Mouse (Mus musculus) spleen, adult 18-20 months (tissue): ENCODE results near the gene Hoxa10.

Experiments used
- DNase-seq, 2 experiments: peaks; one replicate each; pipeline ENCODE4 v3.0.0; 2022; ENCODE audit warnings: mixed read lengths in 2 of 2

Gene Hoxa10

DNA sequence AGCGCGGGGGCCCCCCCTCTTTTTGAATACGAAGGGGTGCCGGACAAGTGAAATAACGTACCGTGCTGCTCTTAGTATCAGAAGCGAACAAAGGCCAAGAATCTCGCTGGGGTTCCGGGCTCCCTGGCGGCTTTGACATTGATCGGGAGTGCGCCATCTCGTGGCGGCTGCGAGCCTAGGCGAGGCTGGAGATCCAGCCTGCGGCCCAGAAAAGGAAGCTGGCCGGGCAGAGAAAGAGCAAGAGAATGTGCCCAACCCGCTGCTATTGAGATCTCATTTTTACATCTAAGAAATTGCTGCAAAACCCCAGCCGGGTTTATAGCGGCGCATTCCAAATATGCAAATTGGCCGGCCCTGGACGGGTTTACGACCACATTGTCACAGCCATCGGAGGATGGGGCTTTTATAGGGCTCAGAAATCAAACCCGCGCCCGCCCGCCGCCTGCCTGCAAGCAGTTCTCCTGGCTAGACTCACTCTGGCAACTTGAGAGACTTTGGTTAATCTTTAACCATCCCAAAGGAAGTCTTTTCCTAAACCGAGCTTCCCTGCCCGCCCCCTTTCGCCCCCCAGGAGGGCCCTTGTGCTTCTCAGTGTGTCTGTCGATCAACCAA, at the start of gene Hoxa10:
TSS of gene Hoxa10 (minus strand) at position 466 of the 612 bp plus-strand sequence.
- DNase-seq, result peak; percentile 59 to 76

DNA sequence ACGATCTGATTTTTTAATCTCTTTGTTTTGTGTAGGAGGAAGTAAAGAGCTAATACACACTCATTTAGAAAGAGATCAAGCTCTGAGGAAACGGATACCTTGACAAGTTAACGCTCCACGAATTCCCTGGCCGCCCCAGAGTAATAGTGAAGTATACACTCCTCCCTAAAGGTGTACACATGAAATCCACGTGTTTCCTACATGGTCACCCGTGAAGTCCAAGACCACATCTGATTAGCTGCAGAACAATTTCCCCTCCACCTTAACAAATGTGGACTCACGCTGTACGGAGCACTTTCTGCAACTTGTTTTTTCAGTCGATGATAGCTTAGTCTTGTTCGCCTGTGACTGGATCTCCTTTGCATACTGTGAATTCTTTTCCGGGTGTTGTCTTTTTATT, 49.5 kb upstream of the Hoxa10 start:
- no peak for DNase-seq

DNA sequence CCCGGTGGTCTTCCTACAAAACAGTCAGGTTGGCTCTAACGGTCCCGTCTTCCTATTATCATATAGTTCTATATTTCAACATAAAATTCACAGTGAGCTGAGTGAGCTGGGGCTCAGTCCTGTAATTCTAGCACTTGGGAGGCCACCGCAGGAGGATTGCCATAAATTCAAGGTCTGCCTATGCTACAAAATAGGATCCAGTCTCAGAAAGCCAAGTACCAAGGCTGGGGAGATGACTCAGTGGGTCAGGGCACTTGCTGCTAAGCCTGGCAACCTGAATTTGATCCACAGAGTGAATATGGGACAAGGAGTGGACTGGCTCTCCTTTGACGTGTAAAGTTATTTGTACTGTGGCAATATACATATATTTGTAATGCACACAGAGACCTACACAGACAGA, 43.2 kb upstream of the Hoxa10 start:
- no peak for DNase-seq

DNA sequence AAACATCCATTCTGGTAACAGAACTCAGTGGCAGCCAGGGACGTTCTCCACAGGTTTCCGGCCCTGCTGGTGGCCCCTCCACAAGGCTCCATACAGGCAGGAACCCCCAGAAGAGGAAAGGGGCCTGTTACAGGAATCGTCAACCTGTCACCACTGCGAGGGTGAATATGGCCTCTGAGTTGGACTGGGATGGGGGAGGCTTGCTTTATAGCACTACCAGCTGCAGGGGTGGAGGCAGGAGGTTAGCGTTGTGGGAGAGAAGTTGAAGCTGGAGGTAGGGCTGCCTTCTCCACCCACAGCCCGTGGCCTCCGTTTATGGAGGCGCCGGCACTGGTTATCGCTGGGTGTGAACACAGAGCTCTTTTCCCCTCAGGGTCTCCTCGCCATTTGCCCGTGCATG, 40.4 kb upstream of the Hoxa10 start:
- no peak for DNase-seq

DNA sequence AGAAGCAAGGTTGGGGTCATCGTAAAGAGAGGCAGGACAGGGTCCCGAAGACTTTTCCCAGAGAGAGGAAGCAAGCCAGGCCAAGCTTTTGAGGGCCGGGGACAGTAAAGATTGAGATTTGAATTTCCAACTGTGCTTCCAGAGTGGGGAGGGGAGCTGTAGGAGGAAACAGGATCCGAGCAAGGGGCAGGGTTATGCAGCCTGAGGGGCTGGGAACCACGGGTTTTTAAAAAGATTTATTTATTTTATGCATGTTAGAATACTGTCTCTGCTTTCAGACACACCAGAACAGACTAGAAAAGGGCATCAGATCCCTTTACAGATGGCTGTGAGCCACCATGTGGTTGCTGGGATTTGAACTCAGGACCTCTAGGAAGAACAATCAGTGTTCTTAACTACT, 36.3 kb upstream of the Hoxa10 start:
- no peak for DNase-seq

DNA sequence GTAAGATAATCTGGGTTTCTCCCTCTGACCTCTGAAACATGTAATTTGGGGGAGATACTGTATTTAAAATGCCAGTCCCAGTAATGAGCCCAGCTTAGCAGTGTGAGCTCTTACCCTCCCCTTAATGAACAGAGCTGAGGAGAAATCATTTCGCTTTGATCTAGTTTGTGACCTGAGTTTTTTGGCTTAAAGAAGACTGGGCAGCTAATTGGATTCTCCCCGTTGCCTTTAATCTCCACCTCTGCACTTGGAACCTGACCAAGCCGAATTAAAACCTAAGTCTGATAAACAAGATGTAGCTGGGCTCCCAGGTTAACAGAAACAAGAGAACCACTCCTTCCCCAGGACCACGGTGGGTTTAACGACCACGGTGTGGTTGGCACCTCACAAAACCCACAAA, 35.7 kb upstream of the Hoxa10 start:
- no peak for DNase-seq

DNA sequence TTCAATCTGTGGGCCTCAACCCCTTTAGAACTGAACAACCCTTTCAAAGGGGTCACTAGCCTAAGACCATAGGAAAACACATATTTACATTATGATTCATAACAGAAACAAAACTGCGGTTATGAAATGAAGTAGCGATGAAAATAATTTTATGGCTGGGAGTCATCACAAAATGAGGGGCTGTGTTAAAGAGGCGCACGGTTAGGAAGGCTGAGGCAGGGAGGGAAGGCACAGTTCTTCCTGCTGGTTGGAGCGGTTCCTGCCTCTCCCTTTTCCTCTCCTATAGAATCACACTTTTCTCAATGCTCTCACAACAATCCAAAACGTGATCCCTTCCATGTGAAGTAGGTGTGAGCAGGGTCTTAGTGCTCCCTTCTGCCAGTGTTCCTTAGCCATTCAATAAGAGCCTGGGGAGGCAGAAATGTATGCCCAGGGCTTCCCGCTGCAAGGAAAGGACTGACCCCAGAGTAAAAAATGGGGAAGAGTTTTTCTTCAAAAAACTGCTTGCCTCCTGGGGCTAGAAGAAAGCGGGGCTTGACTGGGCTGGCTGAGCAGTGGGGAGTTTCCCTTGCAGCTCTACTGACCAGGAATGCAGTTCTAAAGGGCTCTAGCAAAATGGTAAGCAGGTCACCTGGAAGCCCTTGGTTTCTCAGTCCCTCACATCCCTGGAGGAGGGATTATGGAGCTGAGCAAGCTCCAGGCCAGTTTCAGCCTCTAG, 35.1 kb upstream of the Hoxa10 start:
- no peak for DNase-seq

DNA sequence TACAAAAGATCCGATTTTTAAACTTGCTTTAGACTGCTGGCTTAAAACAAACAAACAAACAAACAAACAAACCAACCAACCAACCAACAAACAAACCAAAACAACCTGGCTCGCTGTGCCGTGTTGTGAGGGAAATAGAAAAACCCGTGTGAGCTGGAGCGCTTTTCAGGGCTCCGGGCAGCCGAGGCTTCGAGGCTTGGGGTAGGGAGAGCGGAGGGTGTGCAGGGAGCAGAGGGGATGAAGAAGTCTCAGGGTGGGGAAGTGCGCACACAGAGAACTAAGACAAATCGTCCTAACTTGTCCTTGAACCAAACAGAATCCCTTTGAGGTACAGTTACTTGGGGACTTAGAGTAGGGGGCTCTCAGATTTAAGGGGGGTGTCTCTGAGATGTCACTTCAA, 33.9 kb upstream of the Hoxa10 start:
- DNase-seq, result no peak

DNA sequence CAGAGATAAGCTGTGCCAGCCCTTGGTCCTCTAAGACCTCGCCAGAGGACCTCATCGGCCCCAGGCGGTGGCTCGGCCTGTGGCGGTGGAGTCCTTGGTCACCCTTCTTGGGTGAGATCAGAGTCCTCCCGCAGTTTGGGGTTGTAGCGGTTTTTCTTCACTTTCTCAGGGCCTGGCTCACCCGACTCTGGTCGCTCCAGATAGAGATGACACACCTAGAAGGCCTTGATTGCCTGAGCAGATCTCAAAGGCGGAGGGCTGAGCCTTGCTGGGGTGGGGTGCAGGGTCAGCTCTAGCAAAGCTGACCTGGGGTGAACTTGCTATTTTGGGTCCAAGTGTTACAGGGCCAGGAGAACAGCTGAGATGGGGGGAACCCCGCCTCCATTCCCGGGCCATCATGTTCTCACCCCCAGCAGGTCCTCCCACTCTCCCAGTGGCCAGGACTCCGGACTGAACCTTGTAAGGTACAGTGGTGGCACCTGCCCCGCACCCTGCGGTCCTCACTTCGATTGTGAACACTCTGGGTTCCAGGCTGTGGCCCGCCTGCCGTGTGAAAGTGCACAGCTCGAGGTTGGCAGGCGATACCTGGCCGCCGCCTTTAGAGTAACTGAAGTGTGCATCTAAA, 33.1 kb upstream of the Hoxa10 start:
- no peak for DNase-seq

DNA sequence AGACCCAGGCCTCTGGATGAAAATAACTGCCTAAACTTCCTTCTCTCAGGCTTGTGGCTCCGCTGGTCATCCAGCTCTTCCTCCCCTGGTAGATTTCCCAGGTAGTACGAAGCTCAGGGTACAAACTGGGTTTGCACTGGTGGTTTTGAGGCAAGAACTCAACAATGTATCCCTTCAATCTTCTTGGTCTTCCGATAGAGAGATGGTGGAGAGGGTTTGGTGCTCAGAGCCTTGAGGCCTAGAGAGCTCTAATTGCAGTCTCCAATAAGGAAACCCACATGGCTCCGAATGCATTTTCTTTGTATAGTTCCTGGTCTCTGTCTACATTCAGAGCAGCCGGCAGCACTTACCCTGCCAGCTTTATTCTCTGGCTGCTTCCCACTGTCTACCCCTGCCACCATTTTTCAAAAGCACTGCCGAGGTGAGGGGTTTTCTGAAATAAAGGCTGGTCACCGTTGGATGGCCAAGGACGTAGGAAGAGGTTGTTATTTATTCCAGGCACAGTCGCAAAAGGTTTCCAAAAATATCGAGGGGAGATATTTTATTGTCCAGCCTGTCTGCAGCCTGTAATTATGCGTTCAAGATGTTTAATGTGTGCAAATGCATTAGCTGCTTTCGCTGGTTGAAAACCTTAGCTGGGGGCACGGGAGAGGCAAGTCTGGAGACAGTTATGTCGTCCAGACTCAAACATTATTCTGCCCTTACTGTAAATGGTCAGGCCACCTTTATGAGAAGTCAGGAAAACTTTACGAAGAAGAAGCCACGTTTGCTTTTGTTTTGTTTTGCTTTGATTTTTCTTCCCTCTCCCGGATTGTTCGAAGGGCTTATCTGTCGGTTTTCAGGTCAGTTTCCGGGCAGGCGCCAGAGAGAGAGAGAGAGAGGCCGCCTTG, 32.4 kb upstream of the Hoxa10 start:
- no peak for DNase-seq

DNA sequence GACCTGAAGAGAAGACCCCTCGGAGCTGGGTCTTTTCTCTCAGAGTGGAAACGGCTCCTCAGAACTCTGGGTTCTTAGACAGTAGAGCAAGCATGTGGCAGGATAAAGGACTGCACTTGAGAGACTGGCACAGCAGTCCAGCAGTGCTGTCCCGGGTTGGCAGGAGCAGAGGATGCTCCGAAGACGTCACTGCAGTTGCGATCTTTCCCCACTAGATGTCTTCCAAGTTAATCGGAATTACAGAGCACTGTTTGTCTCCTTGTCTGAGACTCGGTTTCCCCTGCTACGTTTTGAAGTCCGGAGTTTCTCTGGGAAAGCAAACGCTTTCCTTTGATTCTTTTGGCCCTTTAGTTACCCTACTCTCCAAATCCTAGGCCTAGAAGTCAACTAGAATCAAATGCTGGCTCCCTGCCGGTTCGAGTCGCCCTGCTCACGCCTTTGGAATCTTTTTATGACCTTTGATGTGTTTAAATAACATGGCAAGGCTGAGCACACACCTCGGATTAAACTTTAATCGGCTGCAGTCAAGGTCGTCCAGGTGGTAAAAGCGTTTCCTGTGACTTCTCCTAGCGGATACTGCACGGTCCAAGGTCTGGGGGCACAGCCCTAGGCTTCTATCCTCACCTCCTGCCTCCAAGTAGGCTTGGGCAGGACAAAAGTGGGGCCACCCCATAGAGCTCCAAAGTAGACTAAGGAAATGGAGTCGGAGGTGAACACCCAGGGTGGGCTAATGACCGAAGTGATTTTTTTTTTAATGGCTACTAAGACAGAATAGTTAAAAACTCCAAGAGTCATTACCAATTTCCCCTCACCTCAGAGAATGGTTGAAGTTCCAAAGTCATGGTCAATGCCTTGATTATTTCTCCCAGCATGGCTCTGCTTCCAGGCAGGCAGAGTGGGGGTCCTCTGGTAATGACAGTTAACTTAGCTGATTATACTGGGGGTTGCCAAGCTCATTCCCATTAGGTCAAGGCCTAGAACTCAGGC, 30.1 kb upstream of the Hoxa10 start:
- DNase-seq, result peak in 1 of 2 experiments; percentile 53

DNA sequence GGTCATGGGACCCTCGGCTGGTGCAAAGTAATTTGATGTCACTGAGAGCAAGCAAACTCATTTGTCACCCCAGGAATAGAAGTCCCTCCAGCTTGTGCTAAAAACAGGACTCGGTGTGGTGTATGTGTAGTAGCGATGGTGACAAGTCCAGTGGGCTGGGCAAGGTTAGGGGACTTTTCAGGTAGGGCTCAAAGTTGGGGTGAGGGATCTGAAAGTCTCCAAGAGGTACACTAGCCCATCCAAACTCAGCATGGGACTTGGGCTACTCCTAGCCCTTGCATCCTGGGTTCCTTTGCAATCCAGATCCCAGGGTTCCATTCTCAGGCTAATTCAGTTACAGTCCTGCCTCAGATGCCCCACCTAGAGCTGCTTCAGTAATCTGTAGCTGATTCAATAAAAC, 28.1 kb upstream of the Hoxa10 start:
- no peak for DNase-seq

DNA sequence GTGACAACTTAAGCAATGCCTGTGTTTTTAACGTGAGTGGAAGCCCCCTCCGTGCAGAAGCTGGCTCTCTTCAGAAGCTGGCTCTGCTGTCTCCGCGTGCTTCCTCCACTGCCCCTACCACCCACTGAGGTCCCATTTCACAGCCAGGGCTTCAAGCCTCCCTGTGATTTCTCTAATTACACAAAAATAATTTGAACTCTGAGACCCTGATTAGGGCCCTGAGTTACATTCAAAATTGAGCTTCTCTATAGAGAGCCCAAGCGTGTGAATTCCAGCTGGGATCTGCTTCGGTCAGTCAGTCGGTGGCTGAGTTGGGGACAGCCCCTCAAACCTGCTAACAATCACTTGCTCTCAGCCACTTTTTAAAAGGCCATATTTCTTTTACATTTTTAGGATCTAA, 27.7 kb upstream of the Hoxa10 start:
- no peak for DNase-seq

DNA sequence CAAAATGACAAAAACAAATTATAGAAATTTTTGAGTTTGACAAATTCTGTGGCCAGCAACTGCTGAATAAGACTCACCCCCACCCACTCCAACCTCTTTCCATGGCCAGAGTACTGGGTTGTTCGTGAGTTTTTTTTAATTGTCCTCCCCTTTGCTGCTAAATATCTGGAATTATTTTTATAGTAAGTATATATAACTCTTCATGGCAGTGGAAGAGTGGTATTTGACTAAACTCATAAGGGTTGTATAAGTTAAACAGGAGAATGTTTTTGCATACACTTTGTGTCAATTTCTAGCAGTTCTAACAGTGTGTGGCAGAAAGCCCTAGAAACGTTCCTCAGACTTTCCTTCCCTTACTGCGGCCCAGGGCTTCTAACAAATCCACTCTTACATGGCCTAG, 27.0 kb upstream of the Hoxa10 start:
- DNase-seq, result no peak

DNA sequence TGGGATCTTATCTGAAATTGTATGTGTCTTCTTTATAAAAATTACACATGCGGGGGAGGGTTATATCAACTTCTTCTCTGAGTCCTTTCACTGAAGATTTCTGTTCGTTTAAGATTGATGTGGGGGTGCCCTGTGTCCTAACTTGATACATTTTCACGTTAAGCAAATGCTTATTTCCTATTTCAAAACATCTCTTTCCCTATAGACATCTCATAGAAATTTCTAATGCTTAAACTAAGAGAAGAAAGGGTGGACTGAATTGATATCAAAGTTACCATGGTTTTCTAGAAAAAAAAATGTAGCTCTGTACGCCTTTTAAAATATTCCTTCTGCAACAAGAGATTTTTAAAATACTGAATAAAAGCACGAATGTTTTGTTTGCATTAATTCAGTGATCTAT, 26.6 kb upstream of the Hoxa10 start:
- DNase-seq, result no peak

DNA sequence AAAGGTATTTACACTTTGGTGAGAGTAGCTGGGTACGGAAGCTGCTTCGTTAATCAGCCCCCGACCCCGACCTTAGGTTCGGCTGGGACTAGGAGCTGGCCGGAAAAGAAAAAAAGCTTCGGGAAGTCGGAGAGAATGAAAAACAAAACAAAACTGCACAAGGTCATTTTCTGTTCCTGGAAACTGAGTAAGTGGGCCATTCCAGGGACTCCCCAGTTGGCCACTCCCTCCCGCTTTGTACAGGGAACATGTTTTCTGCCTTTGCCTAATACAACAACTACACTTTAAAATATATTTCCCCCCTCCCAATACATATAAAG, 26.0 kb upstream of the Hoxa10 start:
- no peak for DNase-seq

DNA sequence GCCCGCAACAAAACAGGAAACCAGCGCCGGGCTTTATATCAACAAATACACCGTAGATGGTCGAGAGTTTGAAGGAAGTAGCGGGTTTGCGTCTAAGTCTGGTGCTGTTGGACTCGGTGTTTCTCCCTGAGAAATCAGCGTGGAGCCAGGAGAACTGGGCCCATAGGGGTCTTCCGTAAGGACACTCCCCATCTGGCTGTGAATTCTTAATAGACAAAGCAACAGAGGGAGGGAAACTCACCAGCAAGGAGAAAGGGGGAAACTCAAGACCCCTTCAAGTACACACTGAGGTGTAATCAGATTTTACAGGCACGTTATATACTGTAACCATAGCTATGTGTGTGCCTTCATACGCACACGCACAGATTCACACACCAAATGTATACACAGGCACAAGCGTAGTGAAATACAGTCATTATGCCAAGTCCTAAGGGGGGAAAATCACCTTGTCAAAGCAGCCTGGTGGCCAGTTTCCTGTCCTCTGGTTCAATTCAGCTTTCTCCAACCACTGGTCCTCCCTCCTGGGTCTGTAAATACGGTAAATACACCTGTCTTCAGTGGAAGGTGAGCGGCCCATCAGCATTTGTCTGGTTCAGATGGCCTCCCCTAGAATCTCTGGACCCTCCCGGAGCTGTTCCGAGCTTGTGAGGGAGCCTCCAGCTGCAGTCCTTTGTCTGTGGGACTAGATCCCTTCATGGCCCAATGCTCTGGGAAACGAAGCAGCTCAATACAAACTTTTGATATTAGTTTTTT, 25.4 kb upstream of the Hoxa10 start:
- DNase-seq, result no peak

DNA sequence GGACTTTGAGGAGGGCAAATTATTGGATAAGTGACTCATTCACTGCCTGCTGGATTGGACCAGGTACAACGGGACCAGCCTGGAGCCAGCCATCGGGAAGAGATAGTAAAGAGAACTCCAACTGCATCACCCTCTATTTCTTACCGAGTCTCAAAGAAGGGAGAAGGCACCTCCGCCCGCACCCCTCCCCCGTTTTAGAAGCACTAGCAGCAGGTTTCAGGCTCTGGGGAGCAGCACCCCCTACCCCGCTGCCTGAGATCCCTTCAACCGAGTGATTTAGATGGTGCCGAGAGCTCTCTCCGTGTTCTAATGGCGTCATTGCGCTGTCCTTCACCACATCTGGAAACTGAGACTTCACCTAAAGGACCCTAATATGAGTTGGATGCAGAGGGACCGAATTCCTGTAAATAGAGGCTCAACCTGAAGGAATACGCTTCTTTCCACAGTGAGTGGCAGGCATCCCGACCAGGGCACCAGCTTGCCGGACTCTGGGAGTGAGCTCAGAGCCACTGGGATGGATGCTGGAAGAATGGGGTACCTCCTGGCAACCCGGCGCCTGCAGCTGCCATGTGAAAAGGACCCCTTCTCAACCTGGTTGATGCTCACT, 24.8 kb upstream of the Hoxa10 start:
- no peak for DNase-seq

DNA sequence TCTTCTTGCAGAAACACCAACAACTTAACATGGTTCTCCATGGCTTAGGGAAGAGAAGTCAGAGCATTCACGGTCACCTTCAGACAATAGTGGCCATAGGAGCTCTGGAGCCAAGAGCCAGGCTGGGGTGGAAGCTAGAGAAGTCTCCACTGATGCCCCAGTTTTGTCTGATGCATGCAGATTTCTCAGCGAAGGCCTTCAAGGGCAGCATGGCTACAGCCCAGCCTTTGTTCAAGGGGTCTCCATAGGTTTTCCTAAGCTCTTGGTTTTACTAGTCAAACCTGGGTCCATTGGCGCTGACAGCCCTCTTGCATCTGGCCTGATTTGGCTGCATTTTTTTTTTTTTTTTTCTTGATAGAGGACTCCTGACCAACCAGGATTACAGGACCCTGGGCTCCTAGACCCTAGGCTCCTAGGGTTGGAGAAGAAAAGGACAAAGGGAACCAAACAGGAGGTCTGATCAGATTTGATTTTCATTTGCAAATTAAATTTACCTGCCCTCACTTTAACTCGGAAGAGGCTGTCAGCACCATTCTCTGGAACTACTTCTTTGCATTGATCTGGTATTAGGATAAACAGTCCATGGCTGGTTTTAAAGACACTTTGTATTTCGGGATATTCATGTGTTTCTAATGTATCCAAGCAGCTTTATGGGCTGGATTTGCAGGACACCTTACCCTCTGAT, 23.6 kb upstream of the Hoxa10 start:
- no peak for DNase-seq

DNA sequence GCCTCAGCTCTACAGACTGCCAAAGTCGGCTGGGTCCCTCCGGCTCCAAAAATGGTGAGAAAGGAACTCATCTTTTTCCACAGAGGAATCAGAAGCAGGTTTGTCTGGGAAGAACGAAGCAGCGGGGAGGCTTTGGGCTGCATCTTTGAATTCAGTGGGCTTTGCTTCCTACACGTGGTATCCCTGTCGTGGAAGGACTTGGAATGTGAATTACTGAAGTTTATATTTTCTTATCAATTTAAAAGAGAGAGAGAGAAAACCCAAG, 22.6 kb upstream of the Hoxa10 start:
- no peak for DNase-seq
